ENCODE assay signal across 12 mouse cellular contexts in genomic region chr3:130633859-130634258, GRCm38 (mm10). TPM values are rescaled to one million over a fixed set of nuclear protein-coding genes. Genes with fewer than 3 reads are reported as not detected.
DNase-seq lines count a peak whose midpoint lies in the region; ATAC-seq lines count a peak whose summit lies in the region.
"Had no signal": no experiment of that assay in that cellular context is flagged by ENCODE, and none has a peak within 500 bp of the region (broad histone marks: within the 10 kb centered on the region; RNA-seq: fewer than 3 reads in every experiment).

No protein-coding gene starts in this region.

- no peaks in the 10 kb centered on the region for H3K36me3 ChIP-seq in intestine, embryonic 16.5 days (ENCODE audit: control insufficient read depth, insufficient read depth, low read length)
- H3K36me3 ChIP-seq: hindbrain, embryonic 12.5 days had no signal

- H3K9me3 ChIP-seq in intestine, embryonic 16.5 days (ENCODE audit: control insufficient read depth, low read length) = no peaks in the 10 kb centered on the region
- H3K9me3 ChIP-seq: hindbrain, embryonic 12.5 days had no signal

- H3K9ac ChIP-seq in intestine, embryonic 16.5 days (ENCODE audit: low read depth, low read length) = no peak overlapping the region
- H3K9ac ChIP-seq: hindbrain, embryonic 12.5 days had no signal

- peak; percentile 34 to 67 for DNase-seq in adrenal gland, adult (ENCODE audit: inconsistent age in 2 of 2, low spot score in 1 of 2)
- no peak for DNase-seq in adrenal gland, postnatal 4 days (ENCODE audit: low spot score in 2 of 2)
- DNase-seq in gastrocnemius, adult 18-20 months (ENCODE audit: low spot score) = peak; percentile 21
- no peak for DNase-seq in gastrocnemius, postnatal 14 days
- peak; percentile 9 to 46 for DNase-seq in left cerebral cortex, postnatal 14 days (ENCODE audit: low spot score in 2 of 2)
- DNase-seq in left cerebral cortex, adult 8-10 months (ENCODE audit: low spot score in 2 of 2) = no peak
- peak; percentile 5 for DNase-seq in lung, postnatal 10 days

- H3K4me3 ChIP-seq in intestine, embryonic 16.5 days (ENCODE audit: low read length) = no peak overlapping the region
- H3K4me3 ChIP-seq: erythroblast, embryonic 14.5 days; hindbrain, embryonic 12.5 days had no signal

- ATAC-seq in intestine, embryonic 16.5 days = no peak

- no peak overlapping the region for H3K27ac ChIP-seq in intestine, embryonic 16.5 days (ENCODE audit: low read length)
- H3K27ac ChIP-seq: hindbrain, embryonic 12.5 days; macrophage had no signal

- no peaks in the 10 kb centered on the region for H3K4me1 ChIP-seq in intestine, embryonic 16.5 days (ENCODE audit: control insufficient read depth, insufficient read depth, low read length)
- H3K4me1 ChIP-seq: hindbrain, embryonic 12.5 days had no signal

- WGBS in intestine, embryonic 16.5 days = 72% methylated on average over 5 of the region's 5 CpGs

- intact Hi-C loops in gastrocnemius, postnatal 14 days (cut with DNase I; ENCODE audit: low total_unique reads) = no loop called here
- intact Hi-C loops in left cerebral cortex, postnatal 14 days (cut with DNase I) = no loop called here

- no peaks in the 10 kb centered on the region for H3K27me3 ChIP-seq in intestine, embryonic 16.5 days (replicated peaks; ENCODE audit: control insufficient read depth, insufficient read depth, low read length)
- H3K27me3 ChIP-seq: hindbrain, embryonic 12.5 days had no signal

- H3K4me2 ChIP-seq in intestine, embryonic 16.5 days (ENCODE audit: low read depth, low read length) = no peak overlapping the region
- H3K4me2 ChIP-seq: hindbrain, embryonic 12.5 days had no signal

RNA-seq across cellular contexts. Expression of gene Etnppl, which starts 16.6 kb away (rescaled TPM):
- 1 to 10 TPM in 1 of 2 experiments, under 1 TPM in 1; 0.84 to 6.4 TPM for total RNA-seq in adrenal gland, postnatal 4 days (2021)
- not detected for total RNA-seq in gastrocnemius, adult 18-20 months (2021)
- not detected for total RNA-seq in gastrocnemius, postnatal 14 days (2021)
- total RNA-seq in left cerebral cortex, postnatal 14 days (2021) = 1 to 10 TPM in 1 of 2 experiments, under 1 TPM in 1; 0.87 to 1.0 TPM
- total RNA-seq in left cerebral cortex, adult 8-10 months (2022) = 10 to 100 TPM; 12.5 to 14.8 (median 12.9) TPM
- 0.42 and 0.56 TPM in 2 replicates for polyA plus RNA-seq in intestine, embryonic 16.5 days (2015; fragmentation: Nextera tagmentation; extraction: Ambion mirVana)
- polyA plus RNA-seq: erythroblast, embryonic 14.5 days; gonadal fat pad, adult 2 months; hindbrain, embryonic 12.5 days; macrophage had no signal

Comparison
In these comparisons a context has a peak if more than half of its experiments do, and no peak if none do; other contexts are left out.
1. DNase-seq: peak in adrenal gland, adult (2 of 2), gastrocnemius, adult 18-20 months (single experiment), left cerebral cortex, postnatal 14 days (2 of 2) and lung, postnatal 10 days (single experiment); none in adrenal gland, postnatal 4 days (0 of 2), gastrocnemius, postnatal 14 days (single experiment) and left cerebral cortex, adult 8-10 months (0 of 2).